Mouse (Mus musculus) monocyte, adult 5-6 weeks (primary cell): Measurements from ENCODE around the gene Galnt5. TPM values are rescaled to one million over a fixed set of nuclear protein-coding genes. Genes with fewer than 3 reads are reported as not detected.

Source experiments
- total RNA-seq: library from RNA; stranded (forward); fragments of 200-1000, 200-491, 200-594 nt; gene quantifications from 3 replicates; pipeline ENCODE4 v1.2.3, GENCODE M21; 2017

Gene Galnt5
- total RNA-seq, 1 experiment from 2014 or later, result not detected

Other genes with a start within 250 kb of the Galnt5 start
- gene Ermn, start 55.0 kb downstream of the Galnt5 start, total RNA-seq, result not detected in 3 replicates
- 820 to 1,108 TPM (median 1,028 TPM) in 3 replicates for gene Cytip, start 197.6 kb downstream of the Galnt5 start, total RNA-seq